Mouse (Mus musculus): ENCODE results near the gene Slc45a2. TPM values are rescaled to one million over a fixed set of nuclear protein-coding genes. Genes with fewer than 3 reads are reported as not detected.

Gene Slc45a2
- polyA plus RNA-seq, 1 experiment from 2014 or later = not detected

DNA sequence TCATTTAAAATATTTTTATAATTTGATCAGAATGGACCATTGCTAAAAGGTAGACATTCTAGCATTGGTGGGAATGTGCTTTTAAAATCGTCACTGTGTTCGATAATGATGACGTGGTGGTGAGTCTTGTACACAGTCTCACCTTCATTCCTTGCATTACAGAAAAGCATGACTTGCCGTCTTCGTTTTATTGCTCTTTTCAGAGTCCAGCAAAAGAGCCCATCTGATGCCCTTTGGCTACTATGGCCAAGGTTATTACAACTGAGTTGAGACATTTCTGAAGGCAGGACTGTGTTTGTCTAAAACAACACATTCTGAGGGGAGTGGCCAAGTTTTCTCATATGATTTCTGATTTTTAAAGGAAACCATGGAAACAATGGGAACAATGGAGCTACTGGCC lies 40.3 kb upstream of the Slc45a2 start:
- H3K4me3 ChIP-seq (ENCODE audit: low read length) = no peak overlapping the region
- 84% methylated on average over 5 of the region's 5 CpGs for WGBS
- no peak for ATAC-seq (ENCODE audit: low FRiP score, low TSS enrichment)

DNA sequence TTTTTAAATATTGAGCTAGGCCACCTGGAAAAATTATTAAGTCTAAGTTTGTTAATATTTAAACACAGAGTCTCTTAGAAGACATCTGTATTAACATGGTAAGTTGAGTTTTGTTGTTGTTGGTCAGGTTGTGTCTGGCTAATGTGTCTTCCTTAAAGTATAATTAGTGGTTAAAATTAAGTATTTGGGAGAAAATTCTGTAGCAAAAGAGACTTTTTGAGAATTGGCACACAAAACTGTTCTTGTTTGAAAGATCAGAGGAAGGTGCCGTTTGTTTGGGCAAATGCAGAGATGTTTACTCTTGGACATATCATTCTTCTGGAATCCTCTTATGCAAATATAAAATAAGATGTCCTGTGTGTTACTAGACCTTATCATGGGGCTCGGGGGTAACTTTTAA lies 37.9 kb upstream of the Slc45a2 start:
- no peaks in the 10 kb centered on the region for H3K9me3 ChIP-seq (ENCODE audit: control insufficient read depth, low read length)
- 92% methylated on average over 2 of the region's 2 CpGs for WGBS
- no peak overlapping the region for H3K27ac ChIP-seq (ENCODE audit: low read depth, low read length)
- H3K27me3 ChIP-seq (ENCODE audit: control insufficient read depth, insufficient read depth, low read length) = no peaks in the 10 kb centered on the region
- H3K4me3 ChIP-seq (ENCODE audit: low read length) = no peak overlapping the region
- no peak for ATAC-seq (ENCODE audit: low FRiP score, low TSS enrichment)
- H3K36me3 ChIP-seq (ENCODE audit: control insufficient read depth, insufficient read depth, low read length) = no peaks in the 10 kb centered on the region
- no peak overlapping the region for H3K9ac ChIP-seq (ENCODE audit: low read depth, low read length)
- no peaks in the 10 kb centered on the region for H3K4me1 ChIP-seq (ENCODE audit: control insufficient read depth, insufficient read depth, low read length)
- H3K4me2 ChIP-seq (replicated peaks; ENCODE audit: low read depth, low read length) = no peak overlapping the region

More for the DNA sequence above, 40.3 kb upstream of the Slc45a2 start:
- no peak overlapping the region for H3K9ac ChIP-seq (ENCODE audit: low read depth, low read length)
- H3K27me3 ChIP-seq (ENCODE audit: control insufficient read depth, insufficient read depth, low read length) = no peaks in the 10 kb centered on the region
- no peaks in the 10 kb centered on the region for H3K4me1 ChIP-seq (ENCODE audit: control insufficient read depth, insufficient read depth, low read length)
- no peaks in the 10 kb centered on the region for H3K36me3 ChIP-seq (ENCODE audit: control insufficient read depth, insufficient read depth, low read length)
- H3K9me3 ChIP-seq (ENCODE audit: control insufficient read depth, low read length) = no peaks in the 10 kb centered on the region
- no peak overlapping the region for H3K27ac ChIP-seq (ENCODE audit: low read depth, low read length)
- H3K4me2 ChIP-seq (replicated peaks; ENCODE audit: low read depth, low read length) = no peak overlapping the region

DNA sequence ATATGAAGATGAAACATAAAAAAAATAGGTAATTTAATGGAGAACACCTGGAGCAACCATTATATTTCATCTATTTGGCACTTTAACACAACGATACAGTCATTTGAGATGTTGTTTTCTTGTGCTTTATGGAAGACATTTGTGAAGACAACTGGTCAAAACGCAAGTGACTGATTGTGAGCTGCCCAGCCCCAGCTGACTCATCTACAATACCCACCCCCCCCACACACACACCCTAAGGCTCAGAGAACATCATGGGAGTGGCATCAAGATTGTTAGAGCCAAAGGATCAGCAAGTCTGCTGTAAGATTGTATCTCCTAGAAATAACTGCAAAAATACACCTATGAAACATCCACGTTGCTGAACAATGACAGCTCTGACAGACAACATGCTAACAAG lies 31.1 kb upstream of the Slc45a2 start:
- Histone ChIP-seq H3K36me3 (ENCODE audit: control insufficient read depth, insufficient read depth, low read length) (no peaks in the 10 kb centered on the region), H3K9ac (ENCODE audit: low read depth, low read length) (no peak overlapping the region), H3K4me2 (replicated peaks; ENCODE audit: low read depth, low read length) (no peak overlapping the region), H3K4me3 (ENCODE audit: low read length) (no peak overlapping the region), H3K4me1 (ENCODE audit: control insufficient read depth, insufficient read depth, low read length) (no peaks in the 10 kb centered on the region), H3K27ac (ENCODE audit: low read depth, low read length) (no peak overlapping the region), H3K9me3 (ENCODE audit: control insufficient read depth, low read length) (no peaks in the 10 kb centered on the region), H3K27me3 (ENCODE audit: control insufficient read depth, insufficient read depth, low read length) (no peaks in the 10 kb centered on the region)
- no peak for ATAC-seq (ENCODE audit: low FRiP score, low TSS enrichment)
- WGBS = 77% methylated on average over 3 of the region's 3 CpGs

DNA sequence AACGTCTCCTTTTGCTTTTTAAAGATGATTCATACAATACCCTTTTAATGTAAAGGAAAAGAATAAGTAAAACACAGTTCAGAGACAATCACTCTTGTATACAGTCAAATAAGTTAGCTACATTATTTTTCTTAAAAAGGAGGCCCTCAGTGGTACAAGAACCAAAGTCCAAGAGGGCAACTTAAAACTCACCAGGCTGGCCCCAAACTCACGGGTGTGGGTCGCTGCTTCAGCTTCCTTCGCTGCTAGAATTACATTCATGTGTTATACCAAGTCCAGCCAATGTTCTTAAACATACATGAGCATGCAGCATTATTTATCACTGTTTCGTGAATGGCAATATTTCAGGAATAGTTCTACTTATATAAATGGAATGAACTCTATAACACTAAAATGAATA lies 29.7 kb upstream of the Slc45a2 start:
- whole genome bisulfite sequencing = 80% methylated on average over 5 of the region's 5 CpGs
- no peaks in the 10 kb centered on the region for H3K36me3 ChIP-seq (ENCODE audit: control insufficient read depth, insufficient read depth, low read length)
- no peaks in the 10 kb centered on the region for H3K27me3 ChIP-seq (ENCODE audit: control insufficient read depth, insufficient read depth, low read length)
- no peak overlapping the region for H3K4me2 ChIP-seq (replicated peaks; ENCODE audit: low read depth, low read length)
- ATAC-seq (ENCODE audit: low FRiP score, low TSS enrichment) = no peak
- H3K4me3 ChIP-seq (ENCODE audit: low read length) = no peak overlapping the region
- no peak overlapping the region for H3K27ac ChIP-seq (ENCODE audit: low read depth, low read length)
- no peaks in the 10 kb centered on the region for H3K4me1 ChIP-seq (ENCODE audit: control insufficient read depth, insufficient read depth, low read length)
- H3K9me3 ChIP-seq (ENCODE audit: control insufficient read depth, low read length) = no peaks in the 10 kb centered on the region
- no peak overlapping the region for H3K9ac ChIP-seq (ENCODE audit: low read depth, low read length)

DNA sequence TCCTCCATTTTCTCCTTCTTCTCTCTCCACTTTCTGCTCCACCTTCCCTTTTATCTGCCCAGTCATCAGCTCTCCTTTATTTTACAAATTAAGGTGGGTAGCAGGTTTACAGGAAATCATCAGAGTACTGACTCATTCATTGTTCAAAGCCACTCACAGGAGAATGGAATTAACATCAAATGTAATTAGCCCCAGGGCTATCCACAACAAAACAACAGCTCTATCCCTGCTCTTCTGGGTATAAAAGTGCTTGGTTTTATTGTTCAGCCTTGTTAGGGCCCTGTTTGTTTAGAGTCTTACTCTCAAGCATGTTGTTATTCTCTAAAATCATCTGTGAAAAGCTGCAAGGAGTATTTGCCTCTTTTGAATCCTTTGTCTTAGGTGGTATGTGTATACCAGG lies 23.4 kb upstream of the Slc45a2 start:
- no peak for ATAC-seq (ENCODE audit: low FRiP score, low TSS enrichment)

DNA sequence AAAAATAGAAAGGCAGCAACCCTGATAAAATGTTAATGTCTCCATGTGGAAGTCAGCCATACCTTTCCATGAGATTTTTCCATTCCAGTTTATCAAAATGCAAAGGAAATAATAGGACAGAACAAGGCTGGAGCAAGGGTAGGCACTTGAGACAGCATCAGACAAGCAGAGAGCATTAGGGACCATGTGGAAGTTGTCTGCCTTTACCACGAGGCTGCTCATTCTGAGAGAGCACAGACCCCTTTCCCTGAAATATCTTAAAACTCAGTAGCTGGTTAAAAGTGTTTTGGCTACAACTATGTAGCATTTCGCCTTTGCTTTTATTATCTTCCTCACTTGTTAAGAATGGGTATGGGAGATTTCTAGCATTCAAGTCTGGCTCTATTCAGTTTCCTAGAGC lies 19.8 kb upstream of the Slc45a2 start:
- no peaks in the 10 kb centered on the region for H3K9me3 ChIP-seq (ENCODE audit: control insufficient read depth, low read length)
- no peak overlapping the region for H3K27ac ChIP-seq (ENCODE audit: low read depth, low read length)
- peak overlapping the region; percentile 48 for H3K4me2 ChIP-seq (replicated peaks; ENCODE audit: low read depth, low read length)
- WGBS = 76% methylated on average over 2 of the region's 2 CpGs
- peaks cover 4% of the 10 kb centered on the region; the same call in 1 of the 2 replicates for H3K4me1 ChIP-seq (ENCODE audit: control insufficient read depth, insufficient read depth, low read length)
- H3K9ac ChIP-seq (ENCODE audit: low read depth, low read length) = peak overlapping the region; percentile 69; the same call in 1 of the 2 replicates
- peak overlapping the region; percentile 59; the same call in 1 of the 2 replicates for H3K4me3 ChIP-seq (ENCODE audit: low read length)
- H3K27me3 ChIP-seq (ENCODE audit: control insufficient read depth, insufficient read depth, low read length) = no peaks in the 10 kb centered on the region
- no peak for ATAC-seq (ENCODE audit: low FRiP score, low TSS enrichment)
- no peaks in the 10 kb centered on the region; the same call in 1 of the 2 replicates for H3K36me3 ChIP-seq (ENCODE audit: control insufficient read depth, insufficient read depth, low read length)

More for the DNA sequence above, 23.4 kb upstream of the Slc45a2 start:
- H3K36me3 ChIP-seq (ENCODE audit: control insufficient read depth, insufficient read depth, low read length) = no peaks in the 10 kb centered on the region
- no peaks in the 10 kb centered on the region for H3K27me3 ChIP-seq (ENCODE audit: control insufficient read depth, insufficient read depth, low read length)
- H3K27ac ChIP-seq (ENCODE audit: low read depth, low read length) = no peak overlapping the region
- H3K4me1 ChIP-seq (ENCODE audit: control insufficient read depth, insufficient read depth, low read length) = peaks cover 1% of the 10 kb centered on the region; the same call in 1 of the 2 replicates
- no peak overlapping the region for H3K9ac ChIP-seq (ENCODE audit: low read depth, low read length)
- no peak overlapping the region for H3K4me2 ChIP-seq (replicated peaks; ENCODE audit: low read depth, low read length)
- H3K4me3 ChIP-seq (ENCODE audit: low read length) = no peak overlapping the region
- H3K9me3 ChIP-seq (ENCODE audit: control insufficient read depth, low read length) = no peaks in the 10 kb centered on the region

DNA sequence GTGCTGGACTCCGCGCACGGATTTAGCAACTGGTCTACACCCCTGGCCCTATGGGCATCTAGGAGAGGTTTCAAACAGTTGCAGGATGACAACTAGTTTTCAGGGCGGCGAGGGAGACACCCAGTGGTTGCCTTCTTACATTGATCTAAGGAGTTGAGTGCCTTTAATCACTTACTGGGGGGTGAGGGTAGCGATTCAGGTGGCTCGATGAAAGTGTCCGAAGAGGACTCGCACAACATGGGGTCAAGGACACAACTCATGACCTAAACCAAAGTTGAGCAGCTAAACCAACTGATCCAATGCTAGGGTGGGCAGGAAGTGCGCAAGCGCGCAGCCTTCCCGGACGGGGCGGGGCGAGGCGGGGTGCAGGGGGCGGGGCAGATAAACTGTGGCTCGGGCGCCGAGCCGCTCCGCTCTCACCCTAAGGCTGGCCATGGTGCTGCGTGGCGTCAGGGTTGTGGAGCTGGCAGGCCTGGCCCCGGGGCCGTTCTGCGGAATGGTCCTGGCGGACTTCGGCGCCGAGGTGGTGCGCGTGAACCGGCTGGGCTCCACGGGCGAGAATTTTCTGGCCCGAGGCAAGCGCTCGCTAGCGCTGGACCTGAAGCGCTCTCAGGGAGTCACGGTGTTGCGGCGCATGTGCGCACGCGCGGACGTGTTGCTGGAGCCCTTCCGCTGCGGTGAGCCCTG lies 19.0 kb upstream of the Slc45a2 start, which contains the start of gene Amacr:
Amacr (plus strand) TSS at position 380 of the 687 bp plus-strand sequence.
- WGBS = under 1% methylated on average over 48 of the region's 52 CpGs
- Histone ChIP-seq H3K4me3 (ENCODE audit: low read length) (peak within 1 kb of the TSS; percentile 59), H3K4me1 (ENCODE audit: control insufficient read depth, insufficient read depth, low read length) (peaks cover 4% of the 10 kb centered on the region; the same call in 1 of the 2 replicates), H3K36me3 (ENCODE audit: control insufficient read depth, insufficient read depth, low read length) (no peaks in the 10 kb centered on the region; the same call in 1 of the 2 replicates), H3K27ac (ENCODE audit: low read depth, low read length) (peak within 1 kb of the TSS; percentile 57; the same call in 1 of the 2 replicates), H3K9me3 (ENCODE audit: control insufficient read depth, low read length) (no peaks in the 10 kb centered on the region), H3K27me3 (ENCODE audit: control insufficient read depth, insufficient read depth, low read length) (no peaks in the 10 kb centered on the region), H3K9ac (ENCODE audit: low read depth, low read length) (peak within 1 kb of the TSS; percentile 69), H3K4me2 (replicated peaks; ENCODE audit: low read depth, low read length) (peak within 1 kb of the TSS; percentile 48)
- peak; percentile 100 for ATAC-seq (ENCODE audit: low FRiP score, low TSS enrichment)

DNA sequence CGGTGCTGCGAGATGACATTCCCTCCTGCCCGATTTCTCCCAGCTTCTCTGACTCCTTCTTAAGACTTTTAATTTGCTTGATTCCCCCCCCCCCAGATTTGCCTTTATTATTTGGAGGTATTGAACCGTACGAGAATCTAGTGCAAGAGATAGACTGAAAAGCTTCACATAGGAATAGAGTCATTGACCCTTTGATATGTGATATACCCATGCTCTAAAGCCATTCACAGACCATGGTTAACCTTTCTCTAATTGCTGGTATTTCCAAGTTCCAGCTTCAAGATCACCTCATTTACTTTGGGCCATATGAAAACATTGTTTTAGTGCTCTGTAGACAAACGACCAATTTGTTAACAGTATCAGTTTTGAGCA lies 18.5 kb upstream of the Slc45a2 start:
- Histone ChIP-seq H3K4me3 (ENCODE audit: low read length) (peak overlapping the region; percentile 59), H3K27ac (ENCODE audit: low read depth, low read length) (peak overlapping the region; percentile 57; the same call in 1 of the 2 replicates), H3K9me3 (ENCODE audit: control insufficient read depth, low read length) (no peaks in the 10 kb centered on the region), H3K4me2 (replicated peaks; ENCODE audit: low read depth, low read length) (peak overlapping the region; percentile 48), H3K4me1 (ENCODE audit: control insufficient read depth, insufficient read depth, low read length) (peaks cover 4% of the 10 kb centered on the region; the same call in 1 of the 2 replicates), H3K36me3 (ENCODE audit: control insufficient read depth, insufficient read depth, low read length) (no peaks in the 10 kb centered on the region; the same call in 1 of the 2 replicates), H3K27me3 (ENCODE audit: control insufficient read depth, insufficient read depth, low read length) (no peaks in the 10 kb centered on the region), H3K9ac (ENCODE audit: low read depth, low read length) (peak overlapping the region; percentile 69)
- peak; percentile 41 for ATAC-seq (ENCODE audit: low FRiP score, low TSS enrichment)
- 4% methylated on average over 6 of the region's 6 CpGs for WGBS

DNA sequence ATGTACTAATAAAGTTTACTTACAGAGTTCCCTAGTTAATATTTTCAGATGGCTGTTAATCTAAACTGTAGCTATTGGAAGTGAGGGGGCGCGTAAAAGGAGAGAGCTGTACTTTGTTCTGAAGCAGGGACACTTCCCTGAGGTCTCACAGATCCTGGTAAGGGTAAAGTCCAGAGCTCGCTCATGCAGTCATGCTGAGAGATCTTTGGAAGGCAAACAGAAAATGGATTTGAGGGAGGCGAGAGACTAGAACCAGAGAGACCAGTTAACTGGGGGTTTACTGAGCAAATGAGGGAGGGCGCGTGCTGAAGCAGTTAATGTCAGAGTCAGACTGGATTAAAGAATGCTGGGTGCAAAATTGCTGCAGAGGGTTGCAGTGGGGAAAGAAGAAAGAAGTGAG lies 14.8 kb upstream of the Slc45a2 start:
- peaks cover 4% of the 10 kb centered on the region; the same call in 1 of the 2 replicates for H3K4me1 ChIP-seq (ENCODE audit: control insufficient read depth, insufficient read depth, low read length)
- H3K27ac ChIP-seq (ENCODE audit: low read depth, low read length) = no peak overlapping the region
- no peak for ATAC-seq (ENCODE audit: low FRiP score, low TSS enrichment)
- no peak overlapping the region for H3K4me3 ChIP-seq (ENCODE audit: low read length)
- WGBS = 78% methylated on average over 6 of the region's 6 CpGs
- H3K9ac ChIP-seq (ENCODE audit: low read depth, low read length) = no peak overlapping the region
- H3K27me3 ChIP-seq (ENCODE audit: control insufficient read depth, insufficient read depth, low read length) = no peaks in the 10 kb centered on the region
- H3K36me3 ChIP-seq (ENCODE audit: control insufficient read depth, insufficient read depth, low read length) = peaks cover 13% of the 10 kb centered on the region
- no peaks in the 10 kb centered on the region for H3K9me3 ChIP-seq (ENCODE audit: control insufficient read depth, low read length)
- H3K4me2 ChIP-seq (replicated peaks; ENCODE audit: low read depth, low read length) = no peak overlapping the region
